ENCODE assay signal across 8 mouse cellular contexts in genomic region chr1:25325406-25325805, GRCm38 (mm10).
"Had no signal": no experiment of that assay in that cellular context is flagged by ENCODE, and none has a peak within 500 bp of the region (broad histone marks: within the 10 kb centered on the region; RNA-seq: fewer than 3 reads in every experiment).

No protein-coding gene starts in this region.

- DNase-seq: liver, postnatal 0 days; lung, adult 2 months; lung, postnatal 14 days; lung, postnatal 36 days; right cerebral cortex, postnatal 14 days; thymus, adult 2 months; thymus, postnatal 25 days; thymus, postnatal 4 days had no signal
